Mouse (Mus musculus) limb, embryonic 13.5 days (tissue): ENCODE data around the gene Rab11fip4. TPM values are rescaled to one million over a fixed set of nuclear protein-coding genes. Genes with fewer than 3 reads are reported as not detected.

Source experiments
- ATAC-seq: fragments of 200-750 bp; cut with Nextera tagmentation; 2 replicates; pipeline ENCODE4 v1.8.0; 2017; ENCODE audit warnings: low read depth, moderate number of reproducible peaks, moderate TSS enrichment; ENCODE audit not compliant: low FRiP score
- H3K27ac ChIP-seq: fragments of 300-500 bp; sonication (generic); 2 replicates; pipeline ENCODE4 v1.5.1; 2015; ENCODE audit warnings: inconsistent platforms, mild to moderate bottlenecking, moderate library complexity
- H3K27me3 ChIP-seq: fragments of 300-500 bp; sonication (generic); 2 replicates; pipeline ENCODE4 v1.6.1; 2015; ENCODE audit warnings: mild to moderate bottlenecking, inconsistent platforms
- H3K36me3 ChIP-seq: fragments of 300-500 bp; sonication (generic); 2 replicates; pipeline ENCODE4 v1.6.1; 2015; ENCODE audit warnings: inconsistent platforms, mild to moderate bottlenecking, moderate library complexity
- H3K4me1 ChIP-seq: fragments of 300-500 bp; sonication (generic); 2 replicates; pipeline ENCODE4 v1.6.1; 2015; ENCODE audit warnings: inconsistent platforms
- H3K4me2 ChIP-seq: fragments of 300-500 bp; sonication (generic); replicated peaks from 2 replicates; pipeline ENCODE4 v1.6.1; 2015; ENCODE audit warnings: inconsistent platforms, mild to moderate bottlenecking, moderate library complexity
- H3K4me3 ChIP-seq: fragments of 300-500 bp; sonication (generic); 2 replicates; pipeline ENCODE4 v1.5.1; 2015; ENCODE audit warnings: moderate library complexity, mild to moderate bottlenecking, inconsistent platforms
- H3K9ac ChIP-seq: fragments of 300-500 bp; sonication (generic); 2 replicates; pipeline ENCODE4 v1.6.1; 2015; ENCODE audit warnings: mild to moderate bottlenecking, inconsistent platforms
- H3K9me3 ChIP-seq: fragments of 300-500 bp; sonication (generic); 2 replicates; pipeline ENCODE4 v1.6.1; 2016; ENCODE audit warnings: inconsistent platforms
- WGBS: fragments of 180-500 bp; shearing (Covaris S2); methylation state at CpG from one replicate; pipeline ENCODE4 v1.1.7; 2015; 5-methylcytosine and 5-hydroxymethylcytosine counted together
- polyA plus RNA-seq: library from polyadenylated mRNA; unstranded; fragments of >200 nt; fragmentation: Nextera tagmentation; extraction: Ambion mirVana; gene quantifications from 2 replicates; pipeline ENCODE4 v1.2.1, GENCODE M21; 2015

The Rab11fip4 gene
- polyA plus RNA-seq, 1 experiment from 2014 or later = 12.4 TPM

DNA sequence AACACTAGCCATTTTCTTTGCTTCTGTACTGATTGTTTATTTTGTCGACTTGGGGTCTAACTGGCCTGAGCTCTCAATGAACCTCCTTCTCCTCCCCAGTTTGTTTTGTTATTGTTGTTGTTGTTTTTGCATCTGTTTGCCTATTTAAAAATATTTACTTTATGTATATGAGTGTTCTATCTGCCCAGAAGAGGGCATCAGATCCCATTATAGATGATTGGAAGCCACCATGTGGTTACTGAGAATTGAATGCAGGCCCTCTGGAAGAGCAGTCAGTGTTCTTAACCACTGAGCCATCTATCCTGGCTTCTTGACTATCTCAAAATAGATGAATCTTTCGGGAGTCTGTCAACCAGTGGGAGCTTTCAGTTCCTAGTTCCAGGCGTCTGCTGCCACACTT is 116.1 kb downstream of the Rab11fip4 start:
- Histone ChIP-seq H3K4me1 (peaks cover 40% of the 10 kb centered on the region), H3K27ac (no peak overlapping the region), H3K4me2 (no peak overlapping the region), H3K9ac (no peak overlapping the region), H3K9me3 (no peaks in the 10 kb centered on the region), H3K36me3 (no peaks in the 10 kb centered on the region), H3K4me3 (no peak overlapping the region), H3K27me3 (peaks cover 28% of the 10 kb centered on the region)
- WGBS = 81% methylated on average over 3 of the region's 3 CpGs
- no peak for ATAC-seq

DNA sequence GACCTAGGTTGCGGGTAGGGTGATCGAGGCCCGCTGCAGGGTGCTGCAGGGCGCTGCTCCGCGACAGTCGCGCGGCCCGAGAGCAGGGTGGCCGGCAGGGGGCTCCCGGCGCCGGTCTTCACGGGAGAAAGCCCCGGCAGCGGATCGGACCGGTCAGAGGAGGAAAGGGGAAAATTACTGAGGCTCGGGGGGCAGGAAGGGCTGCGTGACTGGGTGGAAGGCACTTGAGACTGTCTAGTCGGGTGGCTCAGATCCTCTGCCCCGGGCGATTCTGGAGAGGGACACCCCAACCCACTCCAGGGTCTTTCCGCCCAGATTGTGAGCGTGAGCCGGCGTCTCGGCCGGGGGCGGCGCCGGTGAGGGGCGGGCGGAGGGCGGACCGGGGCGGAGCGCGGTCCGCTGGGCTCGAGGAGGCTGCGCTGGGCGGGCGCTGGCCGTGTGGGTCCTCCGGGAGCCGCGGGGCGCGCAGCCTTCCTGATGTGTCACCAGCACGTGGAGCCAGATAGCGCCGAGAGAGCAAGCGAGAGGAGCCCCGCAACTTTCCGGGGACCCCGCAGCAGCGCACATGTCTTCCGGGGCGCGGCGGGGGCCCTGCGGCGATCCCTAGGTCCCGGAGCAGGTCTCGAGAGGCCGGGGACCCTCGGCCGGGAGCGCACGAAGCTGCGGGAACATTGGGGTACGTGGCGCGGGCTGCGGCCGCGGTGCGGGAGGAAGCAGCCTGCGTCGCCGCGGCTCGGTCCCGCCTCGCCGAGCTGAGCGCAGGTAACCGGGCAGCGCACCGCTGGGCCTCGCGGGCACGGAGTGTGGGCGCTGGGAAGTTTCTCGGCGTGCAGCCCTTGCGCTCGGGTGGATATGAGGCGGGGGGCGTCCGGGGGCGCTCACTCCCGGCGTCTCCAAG is 120.1 kb downstream of the Rab11fip4 start:
- peaks cover 53% of the 10 kb centered on the region for H3K27me3 ChIP-seq
- ATAC-seq = peak; percentile 85
- H3K27ac ChIP-seq = no peak overlapping the region; the same call in 1 of the 2 replicates
- H3K36me3 ChIP-seq = no peaks in the 10 kb centered on the region
- H3K4me3 ChIP-seq = peak overlapping the region; percentile 75
- H3K9me3 ChIP-seq = no peaks in the 10 kb centered on the region
- H3K9ac ChIP-seq = peak overlapping the region; percentile 81
- WGBS = under 1% methylated on average over 106 of the region's 106 CpGs
- peaks cover 30% of the 10 kb centered on the region for H3K4me1 ChIP-seq
- peak overlapping the region; percentile 96 for H3K4me2 ChIP-seq

- no peaks in the 10 kb centered on the region for H3K9me3 ChIP-seq
- peak overlapping the region; percentile 96 for H3K4me2 ChIP-seq
- H3K27ac ChIP-seq = no peak overlapping the region
- peaks cover 53% of the 10 kb centered on the region for H3K27me3 ChIP-seq
- peak overlapping the region; percentile 81 for H3K9ac ChIP-seq
- 0 out of 2 replicates have a peak, but pooled peaks have one; percentile 12 for ATAC-seq
- peak overlapping the region; percentile 75 for H3K4me3 ChIP-seq
- no peaks in the 10 kb centered on the region for H3K36me3 ChIP-seq
- peaks cover 36% of the 10 kb centered on the region for H3K4me1 ChIP-seq
- 1% methylated on average over 46 of the region's 46 CpGs for WGBS
Measured at GRCm38 (mm10) chr11:79711766-79712369, 120.9 kb downstream of the Rab11fip4 start.

- H3K9ac ChIP-seq = no peak overlapping the region
- H3K9me3 ChIP-seq = no peaks in the 10 kb centered on the region
- H3K4me1 ChIP-seq = peaks cover 49% of the 10 kb centered on the region
- peak overlapping the region; percentile 96 for H3K4me2 ChIP-seq
- peaks cover 53% of the 10 kb centered on the region for H3K27me3 ChIP-seq
- no peaks in the 10 kb centered on the region for H3K36me3 ChIP-seq
- H3K27ac ChIP-seq = no peak overlapping the region
- 52% methylated on average over 6 of the region's 6 CpGs for WGBS
- H3K4me3 ChIP-seq = peak overlapping the region; percentile 75; the same call in 1 of the 2 replicates
- ATAC-seq = no peak
Measured at GRCm38 (mm10) chr11:79713184-79713583, 122.2 kb downstream of the Rab11fip4 start.

GRCm38 (mm10) chr11:79713678-79714077 is 122.7 kb downstream of the Rab11fip4 start:
- peak overlapping the region; percentile 96 for H3K4me2 ChIP-seq
- peaks cover 54% of the 10 kb centered on the region for H3K4me1 ChIP-seq

DNA sequence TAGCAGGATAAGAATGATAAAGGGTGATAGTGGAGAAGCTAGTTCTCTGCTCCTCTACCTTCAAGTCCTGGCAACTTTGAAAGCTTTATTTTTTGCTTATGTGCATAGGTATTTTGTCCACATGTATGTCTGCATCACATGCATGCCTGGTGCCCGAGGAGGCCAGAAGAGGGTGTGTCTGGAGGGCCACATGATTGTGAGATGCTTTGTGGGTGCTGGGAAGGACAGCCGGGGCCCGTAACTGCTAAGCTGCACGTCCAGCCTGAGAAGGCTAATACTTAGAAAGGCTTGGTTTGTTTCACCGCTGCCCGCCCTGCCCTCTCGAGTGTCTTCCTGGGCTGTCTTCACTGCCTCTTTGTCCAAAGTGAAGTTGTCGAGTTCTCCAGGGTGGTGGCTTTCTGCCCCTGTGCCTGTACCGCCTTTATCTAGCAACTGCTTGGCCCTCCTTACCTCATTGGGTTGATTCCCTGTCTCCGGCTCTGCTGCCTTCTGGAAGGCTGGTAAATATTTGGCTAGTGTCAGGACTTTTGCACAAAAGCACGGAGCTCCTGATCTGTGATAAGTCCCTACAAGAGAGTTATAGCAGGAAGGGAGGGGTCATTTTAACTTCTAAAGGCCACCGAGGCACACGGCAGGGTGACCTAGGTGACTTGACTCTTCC is 123.2 kb downstream of the Rab11fip4 start:
- Histone ChIP-seq H3K36me3 (no peaks in the 10 kb centered on the region), H3K27me3 (peaks cover 47% of the 10 kb centered on the region), H3K9me3 (no peaks in the 10 kb centered on the region), H3K4me3 (no peak overlapping the region), H3K9ac (no peak overlapping the region), H3K4me2 (no peak overlapping the region; the same call in 1 of the 2 replicates), H3K27ac (no peak overlapping the region), H3K4me1 (peaks cover 54% of the 10 kb centered on the region)
- no peak for ATAC-seq
- WGBS = 78% methylated on average over 13 of the region's 13 CpGs

More at GRCm38 (mm10) chr11:79713678-79714077, 122.7 kb downstream of the Rab11fip4 start:
- Histone ChIP-seq H3K27ac (no peak overlapping the region), H3K27me3 (peaks cover 52% of the 10 kb centered on the region), H3K9me3 (no peaks in the 10 kb centered on the region), H3K9ac (no peak overlapping the region; the same call in 1 of the 2 replicates), H3K4me3 (no peak overlapping the region), H3K36me3 (no peaks in the 10 kb centered on the region)
- WGBS = 60% methylated on average over 4 of the region's 4 CpGs
- ATAC-seq = no peak

DNA sequence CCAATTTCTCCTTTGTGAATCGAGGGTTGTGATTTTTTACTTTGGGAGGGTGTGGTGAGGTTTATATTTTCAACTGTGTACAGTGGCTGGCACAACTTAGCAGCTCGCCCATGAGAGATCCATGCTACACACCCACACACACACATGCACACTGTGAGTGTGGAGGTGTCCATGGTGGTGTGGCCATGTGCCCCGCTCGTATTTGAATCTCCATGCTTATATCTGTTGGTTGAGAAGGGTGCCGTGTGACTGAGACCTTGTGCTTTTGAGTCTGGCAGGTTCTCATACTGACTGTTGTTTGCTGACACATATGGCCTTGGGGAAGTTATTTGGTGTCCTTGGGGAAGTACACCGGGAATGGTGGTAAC is 123.7 kb downstream of the Rab11fip4 start:
- H3K36me3 ChIP-seq = no peaks in the 10 kb centered on the region
- no peak overlapping the region for H3K9ac ChIP-seq
- no peak overlapping the region for H3K4me3 ChIP-seq
- no peak overlapping the region for H3K4me2 ChIP-seq
- H3K4me1 ChIP-seq = peaks cover 54% of the 10 kb centered on the region
- H3K27ac ChIP-seq = no peak overlapping the region
- WGBS = 85% methylated on average over 6 of the region's 6 CpGs
- H3K27me3 ChIP-seq = peaks cover 42% of the 10 kb centered on the region
- no peaks in the 10 kb centered on the region for H3K9me3 ChIP-seq
- ATAC-seq = no peak

GRCm38 (mm10) chr11:79715316-79715715 is 124.3 kb downstream of the Rab11fip4 start:
- peaks cover 51% of the 10 kb centered on the region for H3K4me1 ChIP-seq
- H3K27me3 ChIP-seq = peaks cover 36% of the 10 kb centered on the region
- no peak overlapping the region for H3K9ac ChIP-seq
- H3K9me3 ChIP-seq = no peaks in the 10 kb centered on the region
- no peaks in the 10 kb centered on the region for H3K36me3 ChIP-seq
- H3K4me2 ChIP-seq = no peak overlapping the region
- no peak for ATAC-seq
- WGBS = 76% methylated on average over 8 of the region's 8 CpGs
- no peak overlapping the region for H3K27ac ChIP-seq
- no peak overlapping the region for H3K4me3 ChIP-seq

DNA sequence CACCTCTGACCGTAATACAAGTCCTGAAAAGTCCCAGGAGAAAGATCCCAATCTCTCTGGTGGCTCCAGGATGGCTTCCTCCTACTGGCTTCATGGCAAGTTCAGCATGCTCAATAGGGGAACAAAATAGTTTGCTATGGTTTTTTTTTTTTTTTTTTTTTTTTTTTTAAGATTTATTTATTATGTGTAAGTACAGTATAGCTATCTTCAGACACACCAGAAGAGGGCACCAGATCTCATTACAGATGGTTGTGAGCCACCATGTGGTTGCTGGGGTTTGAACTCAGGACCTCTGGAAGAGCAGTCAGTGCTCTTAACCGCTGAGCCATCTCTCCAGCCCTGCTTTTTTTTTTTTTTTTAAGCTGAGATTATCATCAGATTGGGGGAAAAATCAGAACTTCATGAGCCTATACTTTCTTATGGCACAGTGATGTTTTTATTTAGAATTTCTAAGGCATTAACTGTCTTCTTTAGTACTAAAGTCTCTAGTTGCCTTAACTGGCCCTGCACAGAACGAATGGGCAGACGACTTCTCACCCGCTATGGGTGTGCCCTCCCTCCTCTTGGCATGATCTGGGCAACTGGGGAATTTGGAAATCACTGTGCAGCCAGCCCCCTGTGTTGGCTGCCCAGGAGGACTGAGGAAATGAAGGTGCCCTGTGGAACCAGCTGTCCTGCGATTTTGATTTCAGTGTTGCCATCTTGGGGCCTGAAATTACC is 124.9 kb downstream of the Rab11fip4 start:
- H3K4me3 ChIP-seq = no peak overlapping the region
- 88% methylated on average over 6 of the region's 6 CpGs for WGBS
- no peak overlapping the region for H3K4me2 ChIP-seq
- H3K4me1 ChIP-seq = peaks cover 47% of the 10 kb centered on the region
- no peaks in the 10 kb centered on the region for H3K9me3 ChIP-seq
- no peaks in the 10 kb centered on the region for H3K36me3 ChIP-seq
- H3K27ac ChIP-seq = no peak overlapping the region
- no peak overlapping the region for H3K9ac ChIP-seq
- peaks cover 32% of the 10 kb centered on the region for H3K27me3 ChIP-seq
- no peak for ATAC-seq

- H3K4me2 ChIP-seq = no peak overlapping the region
- no peaks in the 10 kb centered on the region for H3K36me3 ChIP-seq
- peaks cover 31% of the 10 kb centered on the region for H3K27me3 ChIP-seq
- H3K9me3 ChIP-seq = no peaks in the 10 kb centered on the region
- H3K9ac ChIP-seq = no peak overlapping the region
- H3K4me1 ChIP-seq = peaks cover 47% of the 10 kb centered on the region
- H3K4me3 ChIP-seq = no peak overlapping the region
- no peak for ATAC-seq
- H3K27ac ChIP-seq = no peak overlapping the region
- WGBS = 71% methylated on average over 2 of the region's 2 CpGs
Measured at GRCm38 (mm10) chr11:79716453-79716749, 125.4 kb downstream of the Rab11fip4 start.

- WGBS = 74% methylated on average over 3 of the region's 3 CpGs
- Histone ChIP-seq H3K4me3 (no peak overlapping the region), H3K27ac (no peak overlapping the region), H3K9me3 (no peaks in the 10 kb centered on the region), H3K4me2 (no peak overlapping the region), H3K9ac (no peak overlapping the region), H3K27me3 (peaks cover 23% of the 10 kb centered on the region), H3K36me3 (no peaks in the 10 kb centered on the region), H3K4me1 (peaks cover 39% of the 10 kb centered on the region)
- no peak for ATAC-seq
Measured at GRCm38 (mm10) chr11:79717271-79717670, 126.3 kb downstream of the Rab11fip4 start.
